Mouse (Mus musculus) ES-E14 (cell line): ENCODE measurements around the gene Oscp1.

Experiments
- CHD2 ChIP-seq: IDR thresholded peaks from 2 replicates; pipeline ENCODE4 v1.6.1; 2014; ENCODE audit warnings: mild to moderate bottlenecking, low read depth, low read length, inconsistent platforms
- MAFK ChIP-seq: IDR thresholded peaks from 2 replicates; pipeline ENCODE4 v1.6.1; 2014; ENCODE audit warnings: mild to moderate bottlenecking, low read depth, low read length, inconsistent platforms; ENCODE audit not compliant: insufficient read depth
- ZC3H11A ChIP-seq: IDR thresholded peaks from 2 replicates; pipeline ENCODE4 v1.6.1; 2012; ENCODE audit warnings: low read depth, mild to moderate bottlenecking, inconsistent platforms, low read length, borderline replicate concordance
- ZNF384 ChIP-seq: IDR thresholded peaks from 2 replicates; pipeline ENCODE4 v1.6.1; 2012; ENCODE audit warnings: low read depth, low read length, inconsistent platforms

DNA sequence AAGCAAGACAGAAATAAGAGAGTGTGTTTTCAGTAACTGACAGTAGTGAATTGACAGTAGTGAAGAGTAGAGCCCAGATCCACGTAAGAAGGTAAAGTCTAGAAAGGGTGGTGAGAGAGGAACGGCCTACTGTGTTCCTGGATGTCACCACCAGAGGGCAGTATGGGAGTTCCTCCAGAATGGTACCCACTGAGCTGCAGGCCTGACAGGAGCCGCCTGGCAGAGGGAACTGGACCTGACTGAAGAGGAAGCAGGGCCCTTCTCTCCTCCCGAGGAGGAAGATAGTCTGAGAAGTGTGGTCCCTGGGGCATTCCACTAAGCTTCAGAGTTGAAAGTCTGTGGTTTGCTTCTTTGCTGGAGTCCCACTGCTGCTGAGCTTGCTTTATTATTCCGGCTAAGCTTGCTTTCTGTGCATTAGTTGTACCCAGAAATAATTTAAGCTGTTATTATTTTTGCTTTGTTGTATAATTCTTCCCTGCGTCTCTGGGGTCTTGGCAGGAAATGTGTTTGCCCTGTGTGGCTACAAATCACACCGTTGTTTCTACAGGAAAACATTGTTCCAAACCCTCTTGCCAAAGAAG lies 27.7 kb downstream of the Oscp1 start:
- TF ChIP-seq ZC3H11A: peak; percentile 52; the same call in 1 of the 2 replicates
- TF ChIP-seq ZNF384: peak; percentile 29; the same call in 1 of the 2 replicates
- TF ChIP-seq CHD2: no peak
- TF ChIP-seq MAFK: no peak
